Mouse (Mus musculus) embryonic fibroblast, embryonic 13.5 days (primary cell): Measurements from ENCODE around the gene Hs6st1.

Experiments
- CTCF ChIP-seq: IDR thresholded peaks from 2 replicates; pipeline ENCODE4 v1.5.1; 2011; ENCODE audit warnings: mild to moderate bottlenecking, control low read depth, low read length, moderate library complexity, borderline replicate concordance; ENCODE audit not compliant: insufficient read depth
- POLR2A ChIP-seq: IDR thresholded peaks from 2 replicates; pipeline ENCODE4 v1.6.1; 2011; ENCODE audit warnings: low read depth, mild to moderate bottlenecking, control low read depth, low read length, moderate library complexity

GRCm38 (mm10) chr1:36083554-36083953, 15.4 kb downstream of the Hs6st1 start:
- TF ChIP-seq CTCF (no peak), POLR2A (no peak)
